Mouse (Mus musculus): Measurements from ENCODE around the gene Rpl27. TPM values are rescaled to one million over a fixed set of nuclear protein-coding genes. Genes with fewer than 3 reads are reported as not detected.
"Not testable (repeated sequence)": the region's sequence is repeated elsewhere in the genome, so short reads cannot be mapped to it uniquely, and the experiment has no call there.

Gene Rpl27
- total RNA-seq, 2 experiments from 2014 or later, result 50.0 to 52.5 TPM

GRCm38 (mm10) chr11:101466552-101466950 lies 24.5 kb downstream of the Rpl27 start:
- not testable (repeated sequence) for DNase-seq (ENCODE audit: extremely low spot score in 1 of 2, low spot score in 1 of 2)

DNA sequence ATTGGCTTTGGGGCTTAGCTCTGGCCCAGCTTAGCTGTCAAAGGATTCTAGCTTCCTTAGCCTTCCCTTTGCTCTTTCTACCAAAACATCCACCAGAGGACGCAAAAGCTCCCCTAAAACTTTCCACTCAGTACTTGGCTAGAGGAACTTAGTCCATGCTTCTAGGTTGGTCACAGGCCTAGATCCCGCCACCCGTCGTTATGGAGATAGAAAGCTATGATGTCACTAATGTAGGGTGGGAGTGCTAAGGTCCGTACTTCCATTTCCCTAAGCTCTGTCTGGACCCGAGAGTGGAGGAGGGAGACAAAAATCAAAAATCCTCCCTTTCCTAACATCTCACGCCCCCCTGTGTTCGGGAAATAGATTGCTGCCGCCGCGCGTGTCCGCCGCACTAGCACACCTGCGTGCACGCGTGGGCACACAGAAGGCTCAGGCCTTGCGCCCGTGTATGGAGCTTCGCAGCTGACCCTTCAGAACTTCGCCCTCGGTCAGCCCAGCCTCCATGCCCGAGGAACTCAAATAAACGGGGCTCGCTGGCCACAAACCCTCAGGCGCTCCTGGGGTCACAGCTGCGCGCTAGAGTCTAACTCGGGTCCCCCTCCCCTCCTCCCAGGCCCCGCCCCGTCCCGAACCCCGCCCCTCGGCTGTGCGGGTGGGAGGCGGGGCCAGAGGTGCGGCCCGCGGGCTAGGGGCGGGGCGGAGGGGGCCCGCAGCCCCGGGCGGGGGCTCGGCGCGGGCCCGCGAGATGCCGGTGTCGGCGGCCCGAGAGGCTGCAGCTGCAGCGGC lies 25.6 kb downstream of the Rpl27 start:
- peak; percentile 41 to 48 for DNase-seq (ENCODE audit: extremely low spot score in 1 of 2, low spot score in 1 of 2)

DNA sequence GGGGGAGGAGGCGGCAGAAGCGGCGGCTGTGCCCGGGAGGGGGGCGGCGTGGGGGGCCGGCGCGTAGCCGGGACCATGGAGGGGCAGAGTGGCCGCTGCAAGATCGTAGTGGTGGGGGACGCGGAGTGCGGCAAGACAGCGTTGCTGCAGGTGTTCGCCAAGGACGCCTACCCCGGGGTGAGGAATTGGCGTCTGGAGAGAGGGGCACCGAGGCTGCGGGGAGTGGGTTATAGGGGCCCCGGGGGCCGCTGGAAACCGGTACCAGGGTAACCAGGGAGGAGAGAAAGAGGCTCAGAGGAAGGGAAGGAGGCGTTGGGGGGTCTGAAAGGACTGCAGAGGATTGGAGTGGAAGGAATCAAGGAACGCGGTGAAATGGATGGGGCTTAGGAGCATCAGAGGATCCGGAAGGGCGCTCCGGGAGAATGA lies 26.2 kb downstream of the Rpl27 start:
- DNase-seq (ENCODE audit: extremely low spot score in 1 of 2, low spot score in 1 of 2), result peak; percentile 17 to 37

- DNase-seq (ENCODE audit: extremely low spot score in 1 of 2, low spot score in 1 of 2), result no peak
These were observed 26.6 kb downstream of the Rpl27 start for GRCm38 (mm10) chr11:101468731-101469130.

DNA sequence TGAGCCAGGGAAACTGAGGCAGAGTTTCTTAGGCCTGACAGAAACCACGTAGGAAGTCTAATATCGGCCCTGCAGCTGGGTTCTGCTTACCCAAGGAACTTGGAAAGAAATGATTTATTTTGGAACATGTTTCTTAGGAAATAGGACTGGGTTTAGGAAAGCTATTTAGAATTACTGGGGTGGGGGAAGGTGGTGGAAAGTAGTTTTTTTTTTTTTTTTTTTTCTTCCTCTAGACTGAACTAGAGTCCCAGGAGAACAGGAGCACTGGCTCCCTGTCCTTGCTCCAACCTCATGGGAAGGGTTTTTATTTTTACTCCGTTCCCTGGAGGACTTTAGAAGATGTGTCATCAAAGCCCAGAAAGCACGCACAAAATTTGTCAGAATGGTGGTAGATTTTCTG lies 27.1 kb downstream of the Rpl27 start:
- no peak for DNase-seq (ENCODE audit: extremely low spot score in 1 of 2, low spot score in 1 of 2)

DNA sequence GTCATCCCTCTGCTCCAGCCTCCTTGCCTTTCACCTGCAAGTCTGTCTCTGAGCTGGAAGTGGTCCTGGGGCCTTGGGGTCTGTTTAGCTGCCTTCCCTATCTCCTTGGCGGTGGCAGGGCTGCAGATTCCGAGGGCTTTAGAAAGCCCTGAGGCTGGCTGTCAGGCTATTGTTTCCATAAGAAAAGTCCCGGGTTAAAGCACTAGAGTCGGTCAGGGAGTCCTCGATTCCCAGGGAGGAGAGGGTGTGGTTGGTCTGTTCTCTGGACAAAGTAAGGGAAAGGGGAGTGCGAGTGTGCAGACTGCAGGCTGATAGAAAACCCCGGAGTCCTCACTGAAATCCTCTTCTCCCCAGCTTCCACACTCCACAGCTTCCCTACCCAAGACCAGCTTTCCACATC lies 28.1 kb downstream of the Rpl27 start:
- DNase-seq (ENCODE audit: extremely low spot score in 1 of 2, low spot score in 1 of 2), result no peak

- DNase-seq (ENCODE audit: extremely low spot score in 1 of 2, low spot score in 1 of 2), result no peak
These were observed 29.8 kb downstream of the Rpl27 start for GRCm38 (mm10) chr11:101471926-101472325.

GRCm38 (mm10) chr11:101472336-101472735 lies 30.2 kb downstream of the Rpl27 start:
- DNase-seq (ENCODE audit: extremely low spot score in 1 of 2, low spot score in 1 of 2), result peak in 1 of 2 experiments; percentile 29

DNA sequence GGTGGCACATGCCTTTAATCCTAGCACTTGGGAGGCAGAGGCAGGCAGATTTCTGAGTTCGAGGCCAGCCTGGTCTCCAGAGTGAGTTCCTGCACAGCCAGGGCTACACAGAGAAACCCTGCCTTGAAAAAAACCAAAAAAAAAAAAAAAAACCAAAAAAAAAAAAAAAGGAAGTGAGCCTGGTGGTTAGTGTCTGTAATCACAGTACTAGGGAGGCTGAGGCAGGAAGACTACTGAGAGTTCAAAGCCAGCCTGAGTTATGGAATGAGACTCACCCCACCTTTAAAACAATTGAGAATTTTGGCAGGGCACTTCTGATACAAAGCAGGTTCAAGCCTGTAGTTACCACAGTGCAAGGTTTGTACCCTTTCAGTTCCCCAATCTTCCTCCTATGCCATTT lies 31.6 kb downstream of the Rpl27 start:
- DNase-seq (ENCODE audit: extremely low spot score in 1 of 2, low spot score in 1 of 2), result not testable (repeated sequence)

- no peak for DNase-seq (ENCODE audit: extremely low spot score in 1 of 2, low spot score in 1 of 2)
These were observed 32.2 kb downstream of the Rpl27 start for GRCm38 (mm10) chr11:101474298-101474697.

- DNase-seq (ENCODE audit: extremely low spot score in 1 of 2, low spot score in 1 of 2), result not testable (repeated sequence)
These were observed 34.3 kb downstream of the Rpl27 start for GRCm38 (mm10) chr11:101476361-101476760.

DNA sequence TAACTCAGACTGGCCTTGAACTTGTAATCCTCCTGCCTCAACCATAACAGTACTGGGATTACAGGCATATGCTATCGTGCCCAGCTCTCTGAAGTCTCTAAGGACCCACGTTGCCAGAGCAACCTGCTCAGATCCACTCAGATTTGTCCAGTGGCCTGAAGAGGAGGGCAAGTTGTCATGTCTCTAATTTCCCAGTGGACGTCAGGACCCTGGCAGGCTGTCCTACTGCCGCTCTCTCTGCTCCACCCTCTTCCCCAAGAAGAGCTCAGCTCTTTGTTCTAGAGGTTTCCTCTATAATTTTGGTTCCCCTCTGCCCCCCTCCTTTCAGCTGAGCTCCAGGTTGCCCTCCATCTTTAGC lies 35.1 kb downstream of the Rpl27 start:
- DNase-seq (ENCODE audit: extremely low spot score in 1 of 2, low spot score in 1 of 2), result no peak

DNA sequence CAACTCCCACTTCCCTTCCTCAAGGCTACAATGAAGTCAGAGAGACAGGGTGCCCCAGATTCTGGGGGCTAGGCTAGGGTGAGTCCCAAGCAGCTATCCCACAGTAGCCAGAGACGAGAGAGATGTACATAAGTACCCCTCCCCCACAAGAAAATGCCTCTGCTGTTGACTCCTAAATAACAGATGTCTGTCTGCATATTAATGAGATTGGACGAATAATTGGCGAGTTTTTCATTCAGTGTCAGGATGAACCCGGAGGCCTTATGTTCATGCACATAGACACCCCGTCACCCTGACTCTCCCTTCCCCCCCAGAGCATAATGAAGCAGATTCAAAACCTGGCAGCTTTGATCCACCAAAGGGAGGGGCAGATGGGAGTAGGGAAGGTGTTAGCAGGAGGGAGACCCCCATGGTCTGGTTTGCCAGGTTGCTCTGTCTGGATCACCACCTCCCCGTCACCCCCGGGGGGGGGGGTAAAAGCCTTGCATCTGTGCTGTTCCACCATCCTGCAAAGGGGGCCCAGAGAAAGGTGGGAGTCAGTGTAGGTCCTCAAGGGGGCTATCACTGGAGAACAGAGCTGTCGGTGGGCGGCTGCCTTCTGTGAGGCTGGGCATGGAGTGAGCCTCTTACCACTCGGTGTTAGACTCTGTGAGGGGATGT lies 35.6 kb downstream of the Rpl27 start:
- DNase-seq (ENCODE audit: extremely low spot score in 1 of 2, low spot score in 1 of 2), result no peak

DNA sequence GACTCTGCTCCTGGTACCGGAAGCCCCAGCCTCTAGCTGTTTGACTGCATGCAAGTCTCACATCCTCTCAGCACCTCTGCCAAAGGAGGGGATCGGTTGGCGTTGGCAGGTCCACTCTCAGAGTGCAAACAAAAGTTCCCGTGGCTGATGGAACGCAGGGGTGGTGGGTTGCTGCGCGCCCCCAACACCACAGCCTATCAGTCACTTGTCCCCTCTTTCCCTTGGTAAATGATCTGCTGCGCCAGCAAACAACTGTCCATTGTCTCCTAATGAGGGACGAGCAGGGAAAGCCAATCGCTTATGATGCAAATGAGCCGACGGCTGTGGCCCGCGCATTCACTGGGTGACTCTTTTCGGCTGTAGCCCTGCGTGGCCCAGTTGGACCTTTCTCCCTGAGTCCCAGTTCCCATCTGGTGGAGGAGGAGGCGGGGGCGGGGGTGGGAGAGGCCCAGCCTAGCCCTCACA lies 37.1 kb downstream of the Rpl27 start:
- peak in 1 of 2 experiments; percentile 29 for DNase-seq (ENCODE audit: extremely low spot score in 1 of 2, low spot score in 1 of 2)

GRCm38 (mm10) chr11:101480912-101481311 lies 38.8 kb downstream of the Rpl27 start:
- DNase-seq (ENCODE audit: extremely low spot score in 1 of 2, low spot score in 1 of 2), result no peak

GRCm38 (mm10) chr11:101483804-101484203 lies 41.7 kb downstream of the Rpl27 start:
- no peak for DNase-seq (ENCODE audit: extremely low spot score in 1 of 2, low spot score in 1 of 2)

DNA sequence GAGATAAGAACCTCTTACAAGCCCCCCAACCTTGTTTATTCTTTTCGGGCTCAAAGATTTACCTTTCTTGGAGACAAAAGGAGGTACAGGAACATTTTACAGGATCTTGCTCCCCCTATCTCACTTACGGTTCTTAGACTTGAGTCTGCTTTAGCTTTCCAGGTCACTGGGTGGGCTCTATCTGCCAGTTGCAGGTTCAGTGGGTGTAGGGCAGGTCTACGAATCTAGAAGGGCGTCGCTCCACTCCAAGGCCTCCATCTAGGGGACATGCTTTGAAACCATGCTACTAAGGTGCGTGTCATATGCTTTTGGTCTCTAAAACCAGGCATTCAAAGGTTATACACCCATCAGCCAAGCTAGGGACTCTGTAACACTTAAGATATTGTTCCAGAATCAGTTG lies 42.1 kb downstream of the Rpl27 start:
- DNase-seq (ENCODE audit: extremely low spot score in 1 of 2, low spot score in 1 of 2), result no peak

GRCm38 (mm10) chr11:101484814-101485213 lies 42.7 kb downstream of the Rpl27 start:
- no peak for DNase-seq (ENCODE audit: extremely low spot score in 1 of 2, low spot score in 1 of 2)

DNA sequence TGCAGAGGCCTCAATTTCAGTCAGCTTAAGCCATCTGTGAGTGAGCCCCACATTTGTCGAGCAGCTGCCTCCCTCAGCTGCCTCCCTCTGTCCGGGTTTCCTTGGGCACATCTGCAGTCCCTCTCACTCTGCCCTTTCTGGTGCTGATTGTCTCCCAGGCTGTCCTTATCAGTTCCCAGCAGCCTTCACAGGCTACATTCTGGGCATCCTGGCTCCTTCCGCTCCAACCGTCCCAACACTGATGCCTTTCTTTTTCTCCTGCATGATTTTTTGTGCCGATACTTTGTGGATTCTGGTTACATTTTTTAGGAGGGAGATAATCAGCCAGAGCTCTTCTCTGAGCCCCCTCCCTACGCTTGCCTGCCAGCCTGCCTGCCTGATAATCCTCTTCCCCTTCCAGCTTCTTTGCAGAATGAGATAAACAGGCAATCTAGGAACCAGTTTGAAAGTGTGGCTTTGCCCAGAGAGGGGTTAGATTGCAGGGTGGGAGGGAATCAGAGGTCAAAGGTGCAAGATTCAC lies 43.5 kb downstream of the Rpl27 start:
- no peak for DNase-seq (ENCODE audit: extremely low spot score in 1 of 2, low spot score in 1 of 2)

- DNase-seq (ENCODE audit: extremely low spot score in 1 of 2, low spot score in 1 of 2), result no peak
These were observed 44.0 kb downstream of the Rpl27 start for GRCm38 (mm10) chr11:101486126-101486525.
